Comparison of ENCODE assay signal across 8 mouse cellular contexts in genomic region chr16:8736032-8736431, GRCm38 (mm10). TPM values are rescaled to one million over a fixed set of nuclear protein-coding genes. Genes with fewer than 3 reads are reported as not detected.
A peak's percentile ranks its signal among the peaks of the same experiment; 100 is the strongest.
DNase-seq lines count a peak whose midpoint lies in the region; ATAC-seq and TF ChIP-seq lines count a peak whose summit lies in the region.

No protein-coding gene starts in this region.

- no peak for TF ChIP-seq CTCF in spleen, adult 2 months (IDR thresholded peaks at IDR 0.05; ENCODE audit: extremely low read depth, insufficient read depth, insufficient read length, insufficient replicate concordance)

- peak overlapping the region; percentile 94 for H3K9ac ChIP-seq in forebrain, embryonic 15.5 days (replicated peaks)
- H3K9ac ChIP-seq in limb, embryonic 11.5 days (ENCODE audit: low read length) = no peak overlapping the region

- H3K79me2 ChIP-seq in myocyte (ENCODE audit: control insufficient read depth, insufficient read depth) = peaks cover 70% of the 10 kb centered on the region

- no peak overlapping the region for H3K27ac ChIP-seq in spleen, adult 2 months (ENCODE audit: insufficient read depth, low read length)
- H3K27ac ChIP-seq in forebrain, embryonic 15.5 days (replicated peaks) = no peak overlapping the region
- H3K27ac ChIP-seq in limb, embryonic 11.5 days (replicated peaks; ENCODE audit: low read depth, low read length) = no peak overlapping the region

- H3K4me2 ChIP-seq in forebrain, embryonic 15.5 days (replicated peaks) = peak overlapping the region; percentile 72
- peak overlapping the region; percentile 97 for H3K4me2 ChIP-seq in limb, embryonic 11.5 days (ENCODE audit: low read depth, severe bottlenecking)
- H3K4me2 ChIP-seq in myocyte (ENCODE audit: low read depth) = peak overlapping the region; percentile 100

- no peak for ATAC-seq in forebrain, embryonic 15.5 days (replicated peaks)
- no peak for ATAC-seq in limb, embryonic 11.5 days (ENCODE audit: insufficient number of reproducible peaks, low FRiP score, low TSS enrichment, low read depth)
- ATAC-seq in activated CD4-positive, CD25-positive, alpha-beta regulatory T cell, adult 4 months = no peak

- WGBS in spleen, adult 2 months = 12% methylated on average over 8 of the region's 8 CpGs
- WGBS in forebrain, embryonic 15.5 days = 25% methylated on average over 8 of the region's 8 CpGs
- 19% methylated on average over 8 of the region's 8 CpGs for WGBS in limb, embryonic 11.5 days

- H3K4me1 ChIP-seq in spleen, adult 2 months (ENCODE audit: control insufficient read depth, insufficient read depth, insufficient read length) = peaks cover 22% of the 10 kb centered on the region; the same call in 1 of the 2 replicates
- H3K4me1 ChIP-seq in forebrain, embryonic 15.5 days = peaks cover 37% of the 10 kb centered on the region
- H3K4me1 ChIP-seq in limb, embryonic 11.5 days (ENCODE audit: control insufficient read depth, insufficient read depth, low read length) = peaks cover 14% of the 10 kb centered on the region

- TF ChIP-seq POLR2A in spleen, adult 2 months (IDR thresholded peaks at IDR 0.05; ENCODE audit: low read depth, low read length) = no peak
- TF ChIP-seq POLR2A in myocyte (IDR thresholded peaks at IDR 0.05; ENCODE audit: insufficient read length, low read depth) = no peak

- H3K4me3 ChIP-seq in spleen, adult 2 months (ENCODE audit: extremely low read depth, insufficient read depth, insufficient read length) = peak overlapping the region; percentile 38
- H3K4me3 ChIP-seq in forebrain, embryonic 15.5 days = peak overlapping the region; percentile 85
- H3K4me3 ChIP-seq in limb, embryonic 11.5 days (ENCODE audit: low read depth, low read length) = peak overlapping the region; percentile 97
- H3K4me3 ChIP-seq in myocyte = peak overlapping the region; percentile 70

- H3K36me3 ChIP-seq in spleen, adult 2 months (ENCODE audit: control insufficient read depth, insufficient read depth, low read length) = no peaks in the 10 kb centered on the region
- H3K36me3 ChIP-seq in forebrain, embryonic 15.5 days = no peaks in the 10 kb centered on the region
- H3K36me3 ChIP-seq in limb, embryonic 11.5 days (ENCODE audit: control insufficient read depth, insufficient read depth, low read length) = no peaks in the 10 kb centered on the region
- no peaks in the 10 kb centered on the region for H3K36me3 ChIP-seq in myocyte (ENCODE audit: control insufficient read depth, insufficient read depth)

- DNase-seq in spleen, adult 2 months (ENCODE audit: low read depth in 1 of 2, low spot score in 2 of 2) = no peak
- no peak for DNase-seq in spleen, adult 12 weeks (ENCODE audit: low spot score)
- DNase-seq in limb, embryonic 11.5 days (ENCODE audit: low spot score) = no peak
- no peak for DNase-seq in layer of hippocampus, adult 8-10 months (ENCODE audit: low spot score in 2 of 2)
- DNase-seq in cerebellum, adult 9-11 months = no peak

- no peak overlapping the region for H3ac ChIP-seq in myocyte (ENCODE audit: control insufficient read depth, insufficient read length)

- no peaks in the 10 kb centered on the region for H3K9me3 ChIP-seq in forebrain, embryonic 15.5 days
- no peaks in the 10 kb centered on the region for H3K9me3 ChIP-seq in limb, embryonic 11.5 days (ENCODE audit: control insufficient read depth, low read length)

- no peaks in the 10 kb centered on the region for H3K27me3 ChIP-seq in spleen, adult 2 months (ENCODE audit: control insufficient read depth, insufficient read depth, low read length)
- H3K27me3 ChIP-seq in forebrain, embryonic 15.5 days = no peaks in the 10 kb centered on the region
- no peaks in the 10 kb centered on the region for H3K27me3 ChIP-seq in limb, embryonic 11.5 days (ENCODE audit: control insufficient read depth, insufficient read depth, low read length)
- no peaks in the 10 kb centered on the region for H3K27me3 ChIP-seq in myocyte (ENCODE audit: control insufficient read depth, insufficient read depth, insufficient read length)

TF ChIP-seq in myocyte, 11 proteins besides CTCF, POLR2A, EP300 and RAD21:
- no peak for TF ChIP-seq E2F4 (IDR thresholded peaks at IDR 0.05; ENCODE audit: insufficient read depth)
- no peak for TF ChIP-seq REST (IDR thresholded peaks at IDR 0.05; ENCODE audit: insufficient read depth, insufficient read length)
- TF ChIP-seq POLR2AphosphoS2 (IDR thresholded peaks at IDR 0.05; ENCODE audit: insufficient read length, low read depth) = no peak
- TF ChIP-seq USF1 (IDR thresholded peaks at IDR 0.05; ENCODE audit: low read depth) = no peak
- no peak for TF ChIP-seq MYOD1 (IDR thresholded peaks at IDR 0.05; ENCODE audit: control insufficient read depth in 1 of 3, insufficient read length in 2 of 3, low read depth in 2 of 3)
- no peak for TF ChIP-seq TCF12 (IDR thresholded peaks at IDR 0.05; ENCODE audit: insufficient read depth, poor library complexity, severe bottlenecking)
- TF ChIP-seq SRF (IDR thresholded peaks at IDR 0.05; ENCODE audit: control insufficient read depth, insufficient read length, low read depth) = no peak
- TF ChIP-seq CEBPB (IDR thresholded peaks at IDR 0.05; ENCODE audit: insufficient read depth, poor library complexity, severe bottlenecking) = no peak
- no peak for TF ChIP-seq MAX (IDR thresholded peaks at IDR 0.05; ENCODE audit: low read depth)
- TF ChIP-seq MYOG (IDR thresholded peaks at IDR 0.05; ENCODE audit: control insufficient read depth in 1 of 3, insufficient read depth in 1 of 3, insufficient read length in 2 of 3, low read depth in 2 of 3) = no peak
- no peak for TF ChIP-seq TCF3 (IDR thresholded peaks at IDR 0.05; ENCODE audit: insufficient read length, low read depth)

RNA-seq across cellular contexts. Expression of gene Gm5767, which starts 55.5 kb away (rescaled TPM):
- polyA plus RNA-seq in spleen, adult 2 months (2012; rRNA removed) = not detected in 2 replicates
- not detected in 2 replicates for polyA plus RNA-seq in forebrain, embryonic 15.5 days (2015; fragmentation: Nextera tagmentation; extraction: Ambion mirVana)
- not detected in 2 replicates for polyA plus RNA-seq in limb, embryonic 11.5 days (2014; fragmentation: Nextera tagmentation; extraction: Ambion mirVana)
- 0.16 TPM for polyA plus RNA-seq in myocyte (2012; fragmentation: generic; extraction: Trizol)
- total RNA-seq in layer of hippocampus, adult 8-10 months (2022) = not detected
- polyA plus RNA-seq in activated CD4-positive, CD25-positive, alpha-beta regulatory T cell, adult 4 months (2017; shearing (Covaris generic)) = not detected

RNA-seq across cellular contexts. Expression of gene Usp7, which starts 56.1 kb away (rescaled TPM):
- 22.2 and 26.3 TPM in 2 replicates for polyA plus RNA-seq in spleen, adult 2 months (2012; rRNA removed)
- polyA plus RNA-seq in forebrain, embryonic 15.5 days (2015; fragmentation: Nextera tagmentation; extraction: Ambion mirVana) = 31.7 and 38.5 TPM in 2 replicates
- polyA plus RNA-seq in limb, embryonic 11.5 days (2014; fragmentation: Nextera tagmentation; extraction: Ambion mirVana) = 41.5 and 41.6 TPM in 2 replicates
- polyA plus RNA-seq in myocyte (2012; fragmentation: generic; extraction: Trizol) = 24.0 TPM
- total RNA-seq in layer of hippocampus, adult 8-10 months (2022) = 100 to 1,000 TPM; 150 to 185 (median 163) TPM
- polyA plus RNA-seq in activated CD4-positive, CD25-positive, alpha-beta regulatory T cell, adult 4 months (2017; shearing (Covaris generic)) = 10 to 100 TPM; 35.0 to 48.0 TPM

Comparison
In these comparisons a context has a peak if more than half of its experiments do, and no peak if none do; other contexts are left out.
1. H3K4me3 ChIP-seq: peak in every context shown above with its lines; median percentile 97 in limb, embryonic 11.5 days; 85 in forebrain, embryonic 15.5 days; 70 in myocyte; 38 in spleen, adult 2 months.